Mouse (Mus musculus): ENCODE results near the gene Ralgapa1. TPM values are rescaled to one million over a fixed set of nuclear protein-coding genes. Genes with fewer than 3 reads are reported as not detected.

Gene Ralgapa1
- polyA plus RNA-seq, 3 experiments from 2014 or later, result 8.2 to 21.3 (median 15.5) TPM

Other genes starting within 250 kb of the Ralgapa1 start
- gene Insm2, start 221.7 kb downstream of the Ralgapa1 start, polyA plus RNA-seq (2017; shearing (Covaris generic)), result under 1 TPM; 0.18 to 0.34 (median 0.21) TPM
- 10 to 100 TPM in 2 of 3 experiments, 1 to 10 TPM in 1; 9.6 to 14.3 (median 14.1) TPM for gene Brms1l, start 15.2 kb upstream of the Ralgapa1 start, polyA plus RNA-seq (2017; shearing (Covaris generic))

Data from inflammation-experienced regulatory T-cells, adult 6 months (primary cell).